Mouse (Mus musculus): Measurements from ENCODE around the gene Wdr83os. TPM values are rescaled to one million over a fixed set of nuclear protein-coding genes. Genes with fewer than 3 reads are reported as not detected.

Wdr83os gene
- polyA plus RNA-seq, 1 experiment from 2014 or later = 129 TPM

- Histone ChIP-seq H3K27me3 (no peaks in the 10 kb centered on the region), H3K9me3 (no peaks in the 10 kb centered on the region), H3K4me3 (no peak within 1 kb of the TSS), H3K9ac (no peak within 1 kb of the TSS), H3K4me1 (peaks cover 6% of the 10 kb centered on the region; the same call in 1 of the 2 replicates), H3K36me3 (no peaks in the 10 kb centered on the region), H3K27ac (no peak within 1 kb of the TSS), H3K4me2 (no peak within 1 kb of the TSS)
- WGBS = 74% methylated on average over 3 of the region's 3 CpGs
- no peak for ATAC-seq (ENCODE audit: insufficient number of reproducible peaks, insufficient read depth, low FRiP score, low TSS enrichment, low read depth)
Observed at GRCm38 (mm10) chr8:85122995-85123394, 42.5 kb downstream of the Wdr83os start, which contains the start of gene Zfp791. Gene Zfp791 (minus strand): TSS chr8:85123095.

DNA sequence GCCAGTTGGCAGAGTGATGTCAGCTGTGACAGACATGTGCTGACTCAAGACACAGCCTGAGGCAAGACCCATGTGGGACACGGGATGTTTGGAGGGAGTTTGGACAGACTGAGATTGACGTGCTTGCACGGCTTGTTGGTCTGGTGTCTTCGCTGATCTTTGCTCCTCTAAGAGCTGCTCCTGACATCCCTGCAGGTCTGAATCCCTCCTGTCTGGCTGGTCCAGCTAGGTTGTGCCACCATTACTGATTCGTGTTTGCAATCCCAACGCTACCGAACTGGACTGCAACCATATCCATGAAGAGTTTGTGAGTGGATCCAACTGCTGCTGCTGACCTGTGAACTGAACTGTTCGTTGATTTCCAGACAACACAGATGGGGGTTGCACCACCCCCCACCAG is 43.2 kb downstream of the Wdr83os start:
- no peak overlapping the region for H3K27ac ChIP-seq
- H3K27me3 ChIP-seq = no peaks in the 10 kb centered on the region
- no peak for ATAC-seq (ENCODE audit: insufficient number of reproducible peaks, insufficient read depth, low FRiP score, low TSS enrichment, low read depth)
- no peak overlapping the region for H3K4me3 ChIP-seq
- no peaks in the 10 kb centered on the region for H3K36me3 ChIP-seq
- H3K9ac ChIP-seq = no peak overlapping the region
- H3K9me3 ChIP-seq = no peaks in the 10 kb centered on the region
- 90% methylated on average over 8 of the region's 8 CpGs for WGBS
- peaks cover 4% of the 10 kb centered on the region; the same call in 1 of the 2 replicates for H3K4me1 ChIP-seq
- H3K4me2 ChIP-seq = no peak overlapping the region

Small RNA genes within 50 kb of the gene (microRNA-seq; reads per million reads assigned to microRNA genes)
- gene Gm23388 (2.6 reads per million, percentile 9 among the genes with 10 or more reads in this experiment), gene Mir7070 (0.55 reads per million)

Other genes starting within 250 kb of the Wdr83os start
- gene Gadd45gip1, start 249.2 kb upstream of the Wdr83os start, polyA plus RNA-seq (2015; fragmentation: Nextera tagmentation; extraction: Ambion mirVana) = 45.6 and 48.2 TPM in 2 replicates
- 97.1 and 100 TPM in 2 replicates for gene Rad23a, start 240.1 kb upstream of the Wdr83os start, polyA plus RNA-seq (2015; fragmentation: Nextera tagmentation; extraction: Ambion mirVana)
- 959 and 1,012 TPM in 2 replicates for gene Calr, start 233.8 kb upstream of the Wdr83os start, polyA plus RNA-seq (2015; fragmentation: Nextera tagmentation; extraction: Ambion mirVana)
- gene Farsa, start 223.8 kb upstream of the Wdr83os start, polyA plus RNA-seq (2015; fragmentation: Nextera tagmentation; extraction: Ambion mirVana) = 105 and 108 TPM in 2 replicates
- gene Syce2, start 208.6 kb upstream of the Wdr83os start, polyA plus RNA-seq (2015; fragmentation: Nextera tagmentation; extraction: Ambion mirVana) = 101 and 111 TPM in 2 replicates
- gene Gcdh, start 186.8 kb upstream of the Wdr83os start, polyA plus RNA-seq (2015; fragmentation: Nextera tagmentation; extraction: Ambion mirVana) = 39.1 and 40.6 TPM in 2 replicates
- 1.8 and 5.6 TPM in 2 replicates for gene Klf1, start 178.8 kb upstream of the Wdr83os start, polyA plus RNA-seq (2015; fragmentation: Nextera tagmentation; extraction: Ambion mirVana)
- 15.9 and 22.7 TPM in 2 replicates for gene Dnase2a, start 172.2 kb upstream of the Wdr83os start, polyA plus RNA-seq (2015; fragmentation: Nextera tagmentation; extraction: Ambion mirVana)
- gene Mast1, start 143.4 kb upstream of the Wdr83os start, polyA plus RNA-seq (2015; fragmentation: Nextera tagmentation; extraction: Ambion mirVana) = 1.4 and 1.6 TPM in 2 replicates
- gene Rtbdn, start 133.7 kb upstream of the Wdr83os start, polyA plus RNA-seq (2015; fragmentation: Nextera tagmentation; extraction: Ambion mirVana) = 0.36 and 0.39 TPM in 2 replicates
- gene Gm49661, start 111.3 kb upstream of the Wdr83os start, polyA plus RNA-seq (2015; fragmentation: Nextera tagmentation; extraction: Ambion mirVana) = not detected in 2 replicates
- gene Prdx2, start 111.2 kb upstream of the Wdr83os start, polyA plus RNA-seq (2015; fragmentation: Nextera tagmentation; extraction: Ambion mirVana) = 888 and 1,010 TPM in 2 replicates
- gene Rnaseh2a, start 111.0 kb upstream of the Wdr83os start, polyA plus RNA-seq (2015; fragmentation: Nextera tagmentation; extraction: Ambion mirVana) = 93.2 and 94.5 TPM in 2 replicates
- gene Junb, start 102.0 kb upstream of the Wdr83os start, polyA plus RNA-seq (2015; fragmentation: Nextera tagmentation; extraction: Ambion mirVana) = 10.4 and 11.2 TPM in 2 replicates
- gene Hook2, start 90.1 kb upstream of the Wdr83os start, polyA plus RNA-seq (2015; fragmentation: Nextera tagmentation; extraction: Ambion mirVana) = 23.2 and 24.7 TPM in 2 replicates
- gene Best2, start 66.2 kb upstream of the Wdr83os start, polyA plus RNA-seq (2015; fragmentation: Nextera tagmentation; extraction: Ambion mirVana) = 0.14 TPM in 1 of 2 replicates, not detected in the other
- 126 and 139 TPM in 2 replicates for gene Asna1, start 55.5 kb upstream of the Wdr83os start, polyA plus RNA-seq (2015; fragmentation: Nextera tagmentation; extraction: Ambion mirVana)
- gene Trir, start 53.9 kb upstream of the Wdr83os start, polyA plus RNA-seq (2015; fragmentation: Nextera tagmentation; extraction: Ambion mirVana) = 133 and 146 TPM in 2 replicates
- gene Tnpo2, start 43.8 kb upstream of the Wdr83os start, polyA plus RNA-seq (2015; fragmentation: Nextera tagmentation; extraction: Ambion mirVana) = 30.1 and 43.4 TPM in 2 replicates
- 36.7 and 38.2 TPM in 2 replicates for gene Fbxw9, start 20.7 kb upstream of the Wdr83os start, polyA plus RNA-seq (2015; fragmentation: Nextera tagmentation; extraction: Ambion mirVana)
- gene Gm5741, start 12.8 kb upstream of the Wdr83os start, polyA plus RNA-seq (2015; fragmentation: Nextera tagmentation; extraction: Ambion mirVana) = 1.1 and 1.4 TPM in 2 replicates
- gene Dhps, start 9.0 kb upstream of the Wdr83os start, polyA plus RNA-seq (2015; fragmentation: Nextera tagmentation; extraction: Ambion mirVana) = 55.1 and 70.7 TPM in 2 replicates
- 45.2 and 46.2 TPM in 2 replicates for gene Wdr83, start 566 bp downstream of the Wdr83os start, polyA plus RNA-seq (2015; fragmentation: Nextera tagmentation; extraction: Ambion mirVana)
- gene Man2b1, start 2.5 kb downstream of the Wdr83os start, polyA plus RNA-seq (2015; fragmentation: Nextera tagmentation; extraction: Ambion mirVana) = 29.1 and 29.6 TPM in 2 replicates
- gene Zfp791, start 42.4 kb downstream of the Wdr83os start, polyA plus RNA-seq (2015; fragmentation: Nextera tagmentation; extraction: Ambion mirVana) = 2.9 and 3.1 TPM in 2 replicates
- gene Cks1brt, start 71.2 kb downstream of the Wdr83os start, polyA plus RNA-seq (2015; fragmentation: Nextera tagmentation; extraction: Ambion mirVana) = not detected in 2 replicates
- gene Olfr371, start 145.2 kb downstream of the Wdr83os start, polyA plus RNA-seq (2015; fragmentation: Nextera tagmentation; extraction: Ambion mirVana) = not detected in 2 replicates
- 111 and 116 TPM in 2 replicates for gene Orc6, start 218.9 kb downstream of the Wdr83os start, polyA plus RNA-seq (2015; fragmentation: Nextera tagmentation; extraction: Ambion mirVana)
- gene Vps35, start 219.1 kb downstream of the Wdr83os start, polyA plus RNA-seq (2015; fragmentation: Nextera tagmentation; extraction: Ambion mirVana) = 127 and 136 TPM in 2 replicates

Measured in embryonic facial prominence, embryonic 13.5 days (tissue).